In genomic region chr9:115332339-115332738, GRCm38 (mm10) we compare ENCODE assay signal across 16 mouse cellular contexts.
"Had no signal": no experiment of that assay in that cellular context is flagged by ENCODE, and none has a peak within 500 bp of the region (broad histone marks: within the 10 kb centered on the region; RNA-seq: fewer than 3 reads in every experiment).

No protein-coding gene starts in this region.

- H3K9me3 ChIP-seq: neural tube, embryonic 15.5 days; stomach, embryonic 15.5 days had no signal

- H3K27ac ChIP-seq: neural tube, embryonic 13.5 days; neural tube, embryonic 15.5 days; stomach, embryonic 15.5 days; stomach, postnatal 0 days had no signal

- H3K4me2 ChIP-seq: neural tube, embryonic 13.5 days; neural tube, embryonic 15.5 days; stomach, embryonic 15.5 days had no signal

- H3K36me3 ChIP-seq: neural tube, embryonic 13.5 days; neural tube, embryonic 15.5 days; stomach, embryonic 15.5 days had no signal

- H3K4me1 ChIP-seq: neural tube, embryonic 15.5 days; stomach, embryonic 15.5 days had no signal

- H3K4me3 ChIP-seq: neural tube, embryonic 13.5 days; neural tube, embryonic 15.5 days; stomach, embryonic 15.5 days had no signal

- DNase-seq: retina, postnatal 1 day; right cerebral cortex, adult 18-20 months; right cerebral cortex, postnatal 14 days; right cerebral cortex, postnatal 25 days; right cerebral cortex, postnatal 4 days; spleen, adult 18-20 months; thymus, adult 18-20 months; thymus, adult 2 months; thymus, postnatal 14 days; thymus, postnatal 25 days; thymus, postnatal 36 days; thymus, postnatal 4 days had no signal

- H3K27me3 ChIP-seq: neural tube, embryonic 13.5 days; neural tube, embryonic 15.5 days; stomach, embryonic 15.5 days had no signal

- H3K9ac ChIP-seq: neural tube, embryonic 13.5 days; neural tube, embryonic 15.5 days; stomach, embryonic 15.5 days had no signal
